10 mouse cellular contexts compared by ENCODE assay signal in the genomic region with DNA sequence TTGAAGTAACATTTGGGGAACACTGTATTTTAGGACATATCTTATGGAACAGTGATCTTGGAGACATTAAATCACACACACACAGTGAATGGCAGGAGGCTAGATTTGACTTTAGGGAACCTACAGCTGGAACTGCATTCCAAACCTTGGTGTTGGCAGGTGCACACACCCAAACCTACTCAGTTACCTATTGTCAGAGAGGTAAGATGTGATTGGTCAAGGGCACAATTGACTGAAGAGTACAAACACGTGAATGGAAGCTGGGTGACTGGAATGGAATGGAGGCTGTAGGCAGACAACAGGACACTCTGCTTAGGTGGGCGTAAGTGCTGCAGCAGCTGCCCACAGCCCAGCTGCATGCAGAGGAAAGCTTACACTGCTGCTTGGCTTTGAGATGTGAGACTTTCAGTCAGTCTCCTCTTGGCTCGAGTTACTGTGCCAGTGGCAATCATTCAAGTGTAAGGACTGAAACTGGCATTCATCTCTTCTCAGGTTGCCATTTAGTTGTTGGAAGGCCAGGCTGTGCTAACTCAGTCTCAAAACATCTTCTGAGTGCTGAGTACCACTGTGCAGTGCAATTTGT.
DNase-seq lines count a peak whose midpoint lies in the region; ATAC-seq and TF ChIP-seq lines count a peak whose summit lies in the region.
"Had no signal": no experiment of that assay in that cellular context is flagged by ENCODE, and none has a peak within 500 bp of the region (broad histone marks: within the 10 kb centered on the region; RNA-seq: fewer than 3 reads in every experiment).

No protein-coding gene starts in this region.

- no peak for DNase-seq in kidney, postnatal 14 days
- DNase-seq in brain, embryonic 14.5 days (ENCODE audit: low read depth), result peak; percentile 15
- peak; percentile 70 to 74 for DNase-seq in cerebellum, postnatal 10 days
- DNase-seq in left cerebral cortex, postnatal 36 days (ENCODE audit: low spot score in 2 of 2), result peak; percentile 48 to 53
- DNase-seq in adipocyte (ENCODE audit: low spot score) (no peak), MN1 (ENCODE audit: low spot score) (no peak)
- DNase-seq: thymus, postnatal 4 days had no signal

- peak; percentile 64; the same call in 1 of the 2 replicates for ATAC-seq in kidney, embryonic 15.5 days (replicated peaks; ENCODE audit: low FRiP score)

- H3K9me3 ChIP-seq in kidney, embryonic 15.5 days (replicated peaks), result no peaks in the 10 kb centered on the region
- H3K9me3 ChIP-seq: heart, embryonic 15.5 days had no signal

- H3K4me3 ChIP-seq in kidney, embryonic 15.5 days (replicated peaks), result no peak overlapping the region
- H3K4me3 ChIP-seq: heart, embryonic 15.5 days had no signal

- H3K27me3 ChIP-seq in kidney, embryonic 15.5 days, result no peaks in the 10 kb centered on the region
- H3K27me3 ChIP-seq: heart, embryonic 15.5 days had no signal

- H3K36me3 ChIP-seq in kidney, embryonic 15.5 days, result no peaks in the 10 kb centered on the region
- H3K36me3 ChIP-seq: heart, embryonic 15.5 days had no signal

- WGBS in kidney, embryonic 15.5 days, result 31% methylated on average over 3 of the region's 3 CpGs

- TF ChIP-seq POLR2A in brain, embryonic 14.5 days (IDR thresholded peaks at IDR 0.05; ENCODE audit: borderline replicate concordance, extremely low read depth, insufficient read depth, insufficient read length, poor library complexity, severe bottlenecking), result no peak

- no peak overlapping the region for H3K27ac ChIP-seq in kidney, embryonic 15.5 days
- H3K27ac ChIP-seq: heart, embryonic 15.5 days; liver, embryonic 14.5 days had no signal

- no peak for TF ChIP-seq CTCF in brain, embryonic 14.5 days (IDR thresholded peaks at IDR 0.05; ENCODE audit: borderline replicate concordance, extremely low read depth, insufficient read depth, insufficient read length)

- H3K4me2 ChIP-seq in kidney, embryonic 15.5 days, result no peak overlapping the region
- H3K4me2 ChIP-seq: heart, embryonic 15.5 days had no signal

- intact Hi-C loops in left cerebral cortex, postnatal 36 days (cut with DNase I), result loop anchor here (2.0 kb wide), 1 partner anchor 124 kb away; no protein-coding TSS in a partner anchor

- no peaks in the 10 kb centered on the region for H3K4me1 ChIP-seq in kidney, embryonic 15.5 days
- H3K4me1 ChIP-seq: heart, embryonic 15.5 days had no signal

- no peak overlapping the region for H3K9ac ChIP-seq in kidney, embryonic 15.5 days
- H3K9ac ChIP-seq: heart, embryonic 15.5 days; liver, embryonic 14.5 days had no signal

Comparison
In these comparisons a context has a peak if more than half of its experiments do, and no peak if none do; other contexts are left out.
1. DNase-seq: peak in brain, embryonic 14.5 days (single experiment), cerebellum, postnatal 10 days (2 of 2) and left cerebral cortex, postnatal 36 days (2 of 2); none in kidney, postnatal 14 days (single experiment), adipocyte (single experiment) and MN1 (single experiment).